Mouse (Mus musculus) CD8-positive naive resting alpha-beta T cell, adult 2 months (primary cell): ENCODE data around the gene Srcap.

Experiments used
- DNase-seq, 2 experiments: peaks; one replicate each; pipeline ENCODE4 v3.0.0; 2022; ENCODE audit warnings: low read depth in 2 of 2, low spot score in 2 of 2

The Srcap gene

GRCm38 (mm10) chr7:127572895-127573471 lies 61.2 kb downstream of the Srcap start, which contains the start of gene Phkg2:
Gene Phkg2, plus strand, starts transcription at chr7:127573340.
- peak; percentile 89 to 90 for DNase-seq

DNA sequence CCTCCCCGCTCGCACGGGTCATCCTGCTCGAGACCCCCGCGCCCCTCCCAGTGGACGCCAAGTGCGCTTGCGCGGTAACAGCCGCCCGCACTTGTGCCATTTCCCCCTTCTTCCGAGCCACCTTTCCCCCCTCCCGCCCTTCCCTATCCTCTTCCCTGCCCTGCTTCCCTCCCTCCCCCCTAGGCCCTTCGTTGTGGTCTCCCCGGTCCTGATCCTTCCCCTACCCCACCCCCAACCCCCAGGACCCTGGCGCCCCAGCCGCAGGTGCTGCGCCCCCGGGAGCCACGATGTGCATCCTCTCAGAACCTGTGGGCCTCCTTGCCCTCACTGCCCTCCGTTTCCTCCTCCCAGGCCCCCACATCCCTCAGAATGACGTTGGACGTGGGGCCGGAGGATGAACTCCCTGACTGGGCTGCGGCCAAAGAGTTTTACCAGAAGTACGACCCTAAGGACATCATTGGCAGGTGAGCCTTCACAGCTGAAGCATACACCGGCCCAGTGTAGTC lies 61.8 kb downstream of the Srcap start:
- no peak for DNase-seq

DNA sequence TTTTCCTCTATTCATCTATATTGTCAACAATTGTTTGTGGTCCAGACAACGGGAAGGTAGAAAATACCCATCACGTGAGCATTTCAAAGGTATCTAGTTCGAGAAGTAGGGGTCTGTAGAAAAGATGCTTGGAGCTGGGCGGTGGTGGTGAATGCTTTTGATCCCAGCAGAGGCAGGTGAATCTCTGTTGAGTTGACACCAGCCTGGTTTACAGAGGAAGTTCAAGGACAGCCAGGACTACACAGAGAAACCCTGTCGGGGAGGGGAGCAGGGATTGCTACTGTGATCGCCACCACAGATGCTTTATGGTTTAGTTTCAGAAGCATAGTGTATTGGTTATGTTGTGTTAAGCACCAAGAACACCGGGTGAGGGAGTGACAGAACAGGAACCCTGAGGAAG lies 62.3 kb downstream of the Srcap start:
- no peak for DNase-seq

DNA sequence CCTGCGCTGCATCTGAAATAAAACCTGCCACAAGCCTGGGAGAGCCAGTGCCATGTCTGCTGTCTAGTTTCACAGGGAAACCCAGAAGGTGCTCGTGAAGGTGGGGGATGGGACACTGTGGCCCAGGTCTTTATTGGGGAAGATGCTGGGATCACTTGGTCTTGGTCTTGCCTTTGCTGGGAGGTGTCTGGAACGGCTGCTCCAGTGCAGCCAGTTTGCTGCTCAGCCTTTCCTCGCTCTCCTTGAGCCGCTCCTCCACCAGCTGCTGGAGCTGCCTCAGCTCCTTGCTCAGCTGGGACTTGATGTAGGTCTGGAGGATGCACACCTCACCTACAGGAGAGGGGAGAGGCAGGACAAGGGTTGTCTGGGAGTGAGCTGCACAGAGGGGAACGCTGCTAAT lies 71.5 kb downstream of the Srcap start:
- no peak for DNase-seq

GRCm38 (mm10) chr7:127585031-127585430 lies 73.2 kb downstream of the Srcap start:
- DNase-seq: no peak

DNA sequence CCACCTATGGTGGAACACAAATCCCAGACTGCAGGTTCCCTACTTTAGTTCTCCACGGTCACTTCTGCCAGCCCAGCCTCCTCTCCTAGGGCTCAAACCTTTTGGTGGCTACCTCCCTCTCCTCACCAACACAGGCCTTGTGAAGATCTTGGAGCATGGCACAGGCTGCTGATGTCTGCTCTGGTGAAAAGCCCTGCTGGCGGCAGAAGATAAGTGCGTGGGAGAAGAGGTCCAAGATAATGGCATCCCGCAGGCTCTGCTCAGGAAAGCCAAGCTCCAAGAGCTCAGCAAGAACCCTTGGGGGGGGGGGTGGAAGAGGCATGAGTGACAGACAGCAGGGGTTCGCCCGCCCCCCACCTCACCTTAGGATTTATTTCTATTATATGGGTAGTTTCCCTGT lies 74.4 kb downstream of the Srcap start:
- DNase-seq: no peak

GRCm38 (mm10) chr7:127587196-127587595 lies 75.4 kb downstream of the Srcap start:
- DNase-seq: no peak

- peak; percentile 89 to 91 for DNase-seq
These were observed 76.5 kb downstream of the Srcap start, which contains the start of the genes Ccdc189 and Rnf40 for GRCm38 (mm10) chr7:127588011-127588871. Gene Ccdc189, minus strand, starts transcription at chr7:127588595. Gene Rnf40, plus strand, starts transcription at chr7:127588767.

DNA sequence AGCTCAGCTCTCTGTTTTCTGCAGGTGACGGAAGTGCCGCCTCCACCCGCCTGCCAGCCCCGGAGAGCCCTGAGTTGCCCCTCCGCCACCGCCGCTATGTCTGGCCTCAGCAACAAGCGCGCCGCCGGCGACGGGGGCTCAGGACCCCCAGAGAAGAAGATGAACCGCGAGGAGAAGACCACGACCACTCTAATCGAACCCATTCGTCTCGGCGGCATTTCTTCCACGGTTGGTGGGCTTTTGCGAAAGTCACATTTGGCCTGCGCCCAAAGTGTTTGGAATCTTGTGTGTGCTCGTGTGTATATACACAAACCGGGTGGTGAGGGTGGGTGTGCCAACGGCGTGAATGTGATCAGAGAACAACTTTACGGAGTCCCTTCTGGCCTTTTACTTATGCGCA lies 77.1 kb downstream of the Srcap start:
- DNase-seq: no peak

- no peak for DNase-seq
These were observed 77.9 kb downstream of the Srcap start for GRCm38 (mm10) chr7:127589637-127590036.

DNA sequence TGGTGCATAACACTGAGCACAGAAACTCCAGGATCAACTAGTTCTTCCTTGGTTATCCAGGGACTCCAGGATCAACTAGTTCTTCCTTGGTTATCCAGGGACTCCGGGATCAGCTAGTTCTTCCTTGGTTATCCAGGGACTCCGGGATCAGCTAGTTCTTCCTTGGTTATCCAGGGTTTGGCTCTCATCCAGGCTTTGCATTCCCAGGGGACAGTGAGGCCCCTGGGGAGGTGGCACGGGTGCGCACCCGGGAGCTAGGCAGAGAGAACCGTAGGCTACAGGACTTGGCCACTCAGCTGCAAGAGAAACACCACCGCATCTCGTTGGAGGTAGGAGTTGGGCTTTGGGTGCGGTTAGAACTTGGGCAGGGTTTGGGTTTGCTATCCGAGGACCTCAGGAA lies 79.3 kb downstream of the Srcap start:
- DNase-seq: no peak

GRCm38 (mm10) chr7:127592575-127592974 lies 80.8 kb downstream of the Srcap start:
- DNase-seq: no peak

DNA sequence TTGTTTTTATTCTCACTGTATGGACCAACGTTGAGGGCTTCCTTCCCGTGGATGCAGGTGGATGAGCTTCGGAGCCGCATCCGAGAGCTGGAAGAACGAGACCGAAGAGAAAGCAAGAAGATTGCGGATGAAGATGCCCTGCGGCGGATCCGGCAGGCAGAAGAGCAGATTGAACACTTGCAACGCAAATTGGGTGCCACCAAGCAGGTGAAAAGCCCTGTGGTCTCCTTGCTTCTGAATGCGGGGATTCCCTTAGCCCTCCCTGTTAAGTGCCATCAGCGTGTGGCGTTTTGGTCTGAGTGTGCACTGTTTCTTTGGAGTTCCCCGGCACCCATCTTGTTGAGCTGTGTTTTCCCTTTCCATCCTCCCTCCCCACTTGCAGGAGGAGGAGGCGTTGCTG lies 85.0 kb downstream of the Srcap start:
- DNase-seq: no peak

DNA sequence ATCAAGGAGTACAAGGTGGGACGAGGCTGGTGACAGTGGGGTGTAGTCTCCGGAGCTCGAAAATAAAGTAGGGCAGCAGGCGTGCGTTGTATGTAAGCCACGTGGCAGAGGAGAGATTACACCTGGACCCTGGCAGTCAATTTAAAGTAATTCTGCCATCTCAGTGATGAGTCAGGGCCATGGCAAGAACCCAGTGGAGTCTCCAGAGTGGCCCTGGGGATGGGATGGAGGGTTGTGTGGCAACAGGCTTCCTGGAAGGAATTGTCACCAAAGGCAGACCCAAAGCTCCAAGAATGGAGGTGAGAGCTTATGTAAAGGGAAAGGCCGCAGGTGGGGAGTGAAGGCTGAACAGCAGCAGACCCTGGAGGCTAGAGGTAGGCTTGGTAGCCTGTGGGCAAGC lies 88.8 kb downstream of the Srcap start:
- no peak for DNase-seq

DNA sequence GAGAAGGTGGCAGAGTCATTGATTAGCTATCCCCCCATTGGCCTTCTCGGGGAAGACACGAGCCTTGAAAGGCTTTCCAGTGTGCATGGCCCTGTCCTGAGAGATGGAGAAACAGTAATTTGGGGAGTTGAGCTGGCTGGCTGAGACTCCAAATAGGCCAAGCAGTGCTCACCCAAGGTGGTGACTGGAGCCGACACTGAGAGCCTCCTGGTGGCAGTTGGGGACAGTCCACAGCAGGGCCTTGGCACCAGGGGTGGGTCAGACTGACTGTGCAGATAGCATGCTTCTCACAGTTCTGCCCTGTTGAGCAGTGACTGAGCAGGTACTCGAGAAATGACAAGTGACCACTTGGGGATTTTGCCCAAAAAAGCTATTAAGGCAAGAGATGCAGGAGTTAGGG lies 90.0 kb downstream of the Srcap start:
- DNase-seq: no peak

- DNase-seq: no peak
These were observed 91.1 kb downstream of the Srcap start for GRCm38 (mm10) chr7:127602903-127603302.

- DNase-seq: no peak
These were observed 92.5 kb downstream of the Srcap start for GRCm38 (mm10) chr7:127604256-127604655.

DNA sequence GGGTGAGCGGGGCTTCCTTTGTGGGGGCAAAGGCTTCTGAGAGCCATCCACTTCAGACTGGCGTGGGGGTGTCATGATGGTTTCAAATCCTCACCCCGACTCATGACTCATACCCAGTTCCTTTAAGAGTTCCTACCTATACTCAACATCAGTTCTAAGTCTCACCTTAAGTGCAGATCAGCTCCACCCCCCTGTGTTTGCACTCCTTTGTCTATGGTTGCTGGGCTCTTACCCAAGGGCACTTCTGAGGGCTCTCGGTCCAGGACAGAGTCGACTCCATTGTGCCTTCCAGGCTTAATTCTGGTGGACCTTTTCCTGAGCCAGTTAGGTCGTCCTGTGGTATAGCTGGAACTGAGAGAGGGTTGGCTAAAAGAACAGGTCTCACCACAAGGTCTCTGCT lies 95.4 kb downstream of the Srcap start:
- DNase-seq: no peak
